Mouse (Mus musculus) spleen, adult 2 months (tissue): ENCODE measurements around the gene Slc12a5. TPM values are rescaled to one million over a fixed set of nuclear protein-coding genes. Genes with fewer than 3 reads are reported as not detected.

Source experiments
- DNase-seq, 2 experiments: peaks; one replicate each; pipeline versions ENCODE4 v3.0.0 to v3.0.0-alpha.2; 2012 to 2021; ENCODE audit warnings: low spot score in 2 of 2, low read depth in 1 of 2
- H3K27ac ChIP-seq: fragments of 200-500 bp; 2 replicates; pipeline ENCODE4 v1.5.1; 2012; ENCODE audit warnings: low read length, inconsistent platforms; ENCODE audit not compliant: insufficient read depth
- H3K27me3 ChIP-seq: fragments of 200-500 bp; 2 replicates; pipeline ENCODE4 v1.6.1; 2012; ENCODE audit warnings: mild to moderate bottlenecking, moderate library complexity, low read length, inconsistent platforms; ENCODE audit not compliant: control insufficient read depth, insufficient read depth
- H3K36me3 ChIP-seq: fragments of 200-500 bp; 2 replicates; pipeline ENCODE4 v1.6.1; 2012; ENCODE audit warnings: mild to moderate bottlenecking, low read length, inconsistent platforms; ENCODE audit not compliant: control insufficient read depth, insufficient read depth
- H3K4me1 ChIP-seq: fragments of 200-500 bp; 2 replicates; pipeline ENCODE4 v1.6.1; 2011; ENCODE audit warnings: inconsistent platforms; ENCODE audit not compliant: control insufficient read depth, insufficient read depth, insufficient read length
- H3K4me3 ChIP-seq: fragments of 200-500 bp; 2 replicates; pipeline ENCODE4 v1.5.1; 2011; ENCODE audit warnings: mild to moderate bottlenecking, inconsistent platforms; ENCODE audit not compliant: insufficient read depth, insufficient read length; ENCODE audit errors: extremely low read depth
- CTCF ChIP-seq: fragments of 200-500 bp; IDR thresholded peaks from 2 replicates; pipeline ENCODE4 v1.5.1; 2011; ENCODE audit warnings: mild to moderate bottlenecking, inconsistent platforms; ENCODE audit not compliant: insufficient read depth, insufficient read length, insufficient replicate concordance; ENCODE audit errors: extremely low read depth
- POLR2A ChIP-seq: fragments of 200-500 bp; IDR thresholded peaks from 2 replicates; pipeline ENCODE4 v1.6.1; 2011; ENCODE audit warnings: low read depth, low read length, inconsistent platforms
- WGBS: fragments of 180-500 bp; shearing (Covaris S2); methylation state at CpG from one replicate; pipeline ENCODE4 v1.1.7; 2018; 5-methylcytosine and 5-hydroxymethylcytosine counted together
- polyA plus RNA-seq: library from polyadenylated mRNA; depleted of rRNA; stranded (reverse); fragments of >200 nt; gene quantifications from 2 replicates; pipeline ENCODE4 v1.2.3, GENCODE M21; 2012

Gene Slc12a5
- polyA plus RNA-seq, 1 experiment, result 1.3 TPM

- TF ChIP-seq POLR2A (no peak), CTCF (no peak)
- 95% methylated on average over 3 of the region's 3 CpGs for WGBS
- Histone ChIP-seq H3K36me3 (peaks cover 10% of the 10 kb centered on the region; the same call in 1 of the 2 replicates), H3K4me3 (no peak overlapping the region), H3K27ac (no peak overlapping the region), H3K27me3 (no peaks in the 10 kb centered on the region), H3K4me1 (no peaks in the 10 kb centered on the region)
- no peak for DNase-seq
These were observed 59.9 kb downstream of the Slc12a5 start for GRCm38 (mm10) chr2:165020490-165020889.

GRCm38 (mm10) chr2:165027163-165027562 lies 66.6 kb downstream of the Slc12a5 start:
- DNase-seq, result no peak
- H3K4me3 ChIP-seq, result no peak overlapping the region
- no peak for TF ChIP-seq CTCF
- no peak for TF ChIP-seq POLR2A
- no peaks in the 10 kb centered on the region for H3K4me1 ChIP-seq
- no peaks in the 10 kb centered on the region for H3K27me3 ChIP-seq
- 14% methylated on average over 1 of the region's 1 CpGs for WGBS
- H3K36me3 ChIP-seq, result peaks cover 3% of the 10 kb centered on the region; the same call in 1 of the 2 replicates
- no peak overlapping the region for H3K27ac ChIP-seq

GRCm38 (mm10) chr2:165032533-165032932 lies 71.9 kb downstream of the Slc12a5 start:
- H3K36me3 ChIP-seq, result no peaks in the 10 kb centered on the region
- TF ChIP-seq CTCF (no peak), POLR2A (no peak)
- no peak for DNase-seq
- no peak overlapping the region for H3K27ac ChIP-seq
- no peak overlapping the region for H3K4me3 ChIP-seq
- no peaks in the 10 kb centered on the region for H3K27me3 ChIP-seq
- WGBS, result 81% methylated on average over 3 of the region's 3 CpGs
- H3K4me1 ChIP-seq, result peaks cover 6% of the 10 kb centered on the region; the same call in 1 of the 2 replicates

GRCm38 (mm10) chr2:165033306-165033705 lies 72.7 kb downstream of the Slc12a5 start:
- H3K27ac ChIP-seq, result no peak overlapping the region
- TF ChIP-seq CTCF (no peak), POLR2A (no peak)
- DNase-seq, result no peak
- H3K36me3 ChIP-seq, result no peaks in the 10 kb centered on the region
- H3K4me3 ChIP-seq, result no peak overlapping the region
- no peaks in the 10 kb centered on the region for H3K27me3 ChIP-seq
- WGBS, result 71% methylated on average over 6 of the region's 6 CpGs
- peaks cover 6% of the 10 kb centered on the region; the same call in 1 of the 2 replicates for H3K4me1 ChIP-seq

- under 1% methylated on average over 98 of the region's 111 CpGs for WGBS
- 0 out of 2 replicates have a peak, but pooled peaks have one; percentile 8 for TF ChIP-seq CTCF
- peak; percentile 18; the same call in 1 of the 2 replicates for TF ChIP-seq POLR2A
- peak within 1 kb of the TSS; percentile 95 for H3K4me3 ChIP-seq
These were observed 73.8 kb downstream of the Slc12a5 start, which contains the start of gene Ncoa5 for GRCm38 (mm10) chr2:165034131-165035057. TSS of gene Ncoa5 (minus strand) at chr2:165034867.

GRCm38 (mm10) chr2:165035058-165035431 lies 74.4 kb downstream of the Slc12a5 start:
- no peak overlapping the region for H3K27ac ChIP-seq
- no peak for TF ChIP-seq CTCF
- TF ChIP-seq POLR2A, result no peak
- 61% methylated on average over 5 of the region's 5 CpGs for WGBS
- H3K27me3 ChIP-seq, result no peaks in the 10 kb centered on the region
- no peak overlapping the region; the same call in 1 of the 2 replicates for H3K4me3 ChIP-seq
- no peaks in the 10 kb centered on the region for H3K36me3 ChIP-seq
- H3K4me1 ChIP-seq, result peaks cover 6% of the 10 kb centered on the region; the same call in 1 of the 2 replicates
- DNase-seq, result no peak

More at GRCm38 (mm10) chr2:165034131-165035057, 73.8 kb downstream of the Slc12a5 start, which contains the start of gene Ncoa5:
- Histone ChIP-seq H3K36me3 (no peaks in the 10 kb centered on the region), H3K27ac (peak within 1 kb of the TSS; percentile 78), H3K27me3 (no peaks in the 10 kb centered on the region), H3K4me1 (peaks cover 6% of the 10 kb centered on the region; the same call in 1 of the 2 replicates)
- peak; percentile 86 to 99 for DNase-seq
